Mouse (Mus musculus) limb, embryonic 13.5 days (tissue): Measurements from ENCODE around the gene Crb2. TPM values are rescaled to one million over a fixed set of nuclear protein-coding genes. Genes with fewer than 3 reads are reported as not detected.

Source experiments
- ATAC-seq: fragments of 200-750 bp; cut with Nextera tagmentation; 2 replicates; pipeline ENCODE4 v1.8.0; 2017; ENCODE audit warnings: low read depth, moderate number of reproducible peaks, moderate TSS enrichment; ENCODE audit not compliant: low FRiP score
- H3K27ac ChIP-seq: fragments of 300-500 bp; sonication (generic); 2 replicates; pipeline ENCODE4 v1.5.1; 2015; ENCODE audit warnings: inconsistent platforms, mild to moderate bottlenecking, moderate library complexity
- H3K27me3 ChIP-seq: fragments of 300-500 bp; sonication (generic); 2 replicates; pipeline ENCODE4 v1.6.1; 2015; ENCODE audit warnings: mild to moderate bottlenecking, inconsistent platforms
- H3K36me3 ChIP-seq: fragments of 300-500 bp; sonication (generic); 2 replicates; pipeline ENCODE4 v1.6.1; 2015; ENCODE audit warnings: inconsistent platforms, mild to moderate bottlenecking, moderate library complexity
- H3K4me1 ChIP-seq: fragments of 300-500 bp; sonication (generic); 2 replicates; pipeline ENCODE4 v1.6.1; 2015; ENCODE audit warnings: inconsistent platforms
- H3K4me2 ChIP-seq: fragments of 300-500 bp; sonication (generic); replicated peaks from 2 replicates; pipeline ENCODE4 v1.6.1; 2015; ENCODE audit warnings: inconsistent platforms, mild to moderate bottlenecking, moderate library complexity
- H3K4me3 ChIP-seq: fragments of 300-500 bp; sonication (generic); 2 replicates; pipeline ENCODE4 v1.5.1; 2015; ENCODE audit warnings: moderate library complexity, mild to moderate bottlenecking, inconsistent platforms
- H3K9ac ChIP-seq: fragments of 300-500 bp; sonication (generic); 2 replicates; pipeline ENCODE4 v1.6.1; 2015; ENCODE audit warnings: mild to moderate bottlenecking, inconsistent platforms
- H3K9me3 ChIP-seq: fragments of 300-500 bp; sonication (generic); 2 replicates; pipeline ENCODE4 v1.6.1; 2016; ENCODE audit warnings: inconsistent platforms
- WGBS: fragments of 180-500 bp; shearing (Covaris S2); methylation state at CpG from one replicate; pipeline ENCODE4 v1.1.7; 2015; 5-methylcytosine and 5-hydroxymethylcytosine counted together
- polyA plus RNA-seq: library from polyadenylated mRNA; unstranded; fragments of >200 nt; fragmentation: Nextera tagmentation; extraction: Ambion mirVana; gene quantifications from 2 replicates; pipeline ENCODE4 v1.2.1, GENCODE M21; 2015

Crb2 gene
- polyA plus RNA-seq, 1 experiment from 2014 or later, result 0.56 TPM

DNA sequence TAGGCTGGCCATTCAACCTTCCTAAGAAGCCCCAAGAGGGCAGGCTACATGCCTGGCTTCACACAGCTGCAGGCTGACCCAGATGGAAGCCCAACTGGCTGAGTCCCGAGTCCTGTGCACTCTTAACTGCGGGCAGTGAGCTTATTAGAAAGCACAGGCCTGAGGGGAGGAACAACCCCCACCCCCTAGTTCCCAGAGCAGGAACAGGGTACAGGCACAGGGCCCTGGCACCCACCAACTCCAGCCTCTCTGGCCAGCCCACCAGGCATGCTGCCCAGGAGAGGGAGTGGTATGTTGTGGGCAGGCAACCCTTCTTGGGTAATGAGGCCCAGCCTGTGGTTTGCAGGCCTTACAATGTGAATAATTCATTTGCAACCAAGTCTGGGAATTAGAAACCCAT is 7.1 kb upstream of the Crb2 start:
- Histone ChIP-seq H3K27ac (peak overlapping the region; percentile 29; the same call in 1 of the 2 replicates), H3K9me3 (no peaks in the 10 kb centered on the region), H3K4me1 (peaks cover 64% of the 10 kb centered on the region), H3K9ac (no peak overlapping the region), H3K4me3 (no peak overlapping the region), H3K36me3 (no peaks in the 10 kb centered on the region), H3K4me2 (peak overlapping the region; percentile 11; the same call in 1 of the 2 replicates), H3K27me3 (no peaks in the 10 kb centered on the region)
- no peak for ATAC-seq
- WGBS, result 21% methylated on average over 2 of the region's 2 CpGs

DNA sequence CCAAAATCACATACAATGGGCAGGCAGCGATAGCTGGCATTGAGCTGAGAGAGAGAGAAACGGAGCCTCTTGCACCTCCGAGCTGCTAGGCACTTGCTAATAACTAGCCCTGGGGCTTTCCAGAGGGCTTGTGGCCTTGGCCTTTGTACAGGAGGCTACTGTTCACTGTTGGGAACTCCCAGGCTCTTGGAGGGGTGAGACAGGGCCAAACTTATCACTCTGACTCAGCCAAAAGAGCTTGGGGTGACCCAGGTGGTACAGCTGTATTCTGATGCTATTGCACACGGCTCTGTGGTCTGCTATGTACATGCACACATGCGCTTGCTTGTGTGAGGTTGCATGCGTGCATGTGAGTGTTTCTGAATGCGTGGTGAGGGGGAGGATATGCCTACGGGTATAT is 6.3 kb upstream of the Crb2 start:
- Histone ChIP-seq H3K4me3 (no peak overlapping the region), H3K9me3 (no peaks in the 10 kb centered on the region), H3K27ac (0 out of 2 replicates have a peak overlapping the region, but pooled peaks have one; percentile 28), H3K4me1 (peaks cover 60% of the 10 kb centered on the region), H3K4me2 (no peak overlapping the region), H3K9ac (no peak overlapping the region), H3K36me3 (no peaks in the 10 kb centered on the region), H3K27me3 (0 out of 2 replicates have a peak, but pooled peaks cover under 1% of the 10 kb centered on the region)
- ATAC-seq, result no peak
- 84% methylated on average over 8 of the region's 8 CpGs for WGBS

DNA sequence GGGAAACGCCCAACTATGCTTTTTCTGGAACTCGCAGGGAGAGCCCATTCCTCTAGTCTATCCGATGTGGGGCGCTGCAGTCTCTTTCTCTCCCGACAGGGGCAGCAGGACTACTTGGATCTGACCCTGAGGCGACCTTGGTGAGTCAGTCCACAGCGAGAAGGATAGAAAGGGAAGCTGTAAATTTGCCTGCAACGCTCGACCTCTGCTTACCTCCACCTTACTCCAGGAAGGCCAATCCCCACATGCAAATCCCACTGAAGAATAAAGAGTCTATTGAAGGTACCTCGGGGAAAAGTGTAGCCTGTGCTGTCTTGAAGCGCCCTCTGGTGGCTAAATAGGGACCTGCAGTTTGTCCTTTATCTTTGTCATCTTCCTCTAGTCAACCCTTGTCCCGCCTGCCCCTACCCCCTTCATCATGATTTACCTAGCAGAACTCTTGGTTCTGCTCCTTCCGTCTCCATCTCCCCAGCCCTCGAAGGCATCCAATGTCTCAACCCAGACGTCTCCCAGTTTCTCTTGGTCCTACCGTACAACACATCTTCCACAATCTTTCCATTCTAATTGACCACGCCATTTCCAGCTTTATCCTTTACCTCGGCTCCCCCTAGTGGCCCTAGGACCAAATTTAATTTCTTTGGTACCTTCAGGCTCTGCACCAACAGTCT is 4.3 kb upstream of the Crb2 start:
- H3K9me3 ChIP-seq, result no peaks in the 10 kb centered on the region
- no peak overlapping the region for H3K27ac ChIP-seq
- peak; percentile 65 for ATAC-seq
- H3K9ac ChIP-seq, result no peak overlapping the region
- H3K4me3 ChIP-seq, result peak overlapping the region; percentile 44
- no peaks in the 10 kb centered on the region for H3K36me3 ChIP-seq
- H3K27me3 ChIP-seq, result peaks cover 19% of the 10 kb centered on the region
- peaks cover 52% of the 10 kb centered on the region for H3K4me1 ChIP-seq
- peak overlapping the region; percentile 62 for H3K4me2 ChIP-seq
- WGBS, result under 1% methylated on average over 18 of the region's 18 CpGs

DNA sequence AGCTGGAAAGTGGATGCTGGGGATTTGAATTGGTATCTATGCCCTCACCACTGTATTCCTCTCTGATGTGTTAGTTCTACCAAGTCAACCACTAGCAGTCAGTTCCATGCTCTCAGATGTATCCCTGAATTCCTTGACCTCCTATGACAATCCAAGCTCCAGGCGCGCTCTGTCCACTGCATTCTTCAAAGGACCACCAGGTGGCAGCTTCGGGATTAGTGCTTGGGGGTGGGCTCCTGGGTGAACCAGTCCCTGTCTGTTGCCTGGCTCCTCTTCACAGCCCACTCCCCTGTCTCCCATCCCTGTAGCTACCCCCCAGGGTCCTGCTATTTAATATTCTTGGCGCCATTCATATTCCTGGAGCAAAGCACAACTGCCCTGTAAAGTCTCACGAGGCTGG is 1.5 kb upstream of the Crb2 start:
- H3K27ac ChIP-seq, result no peak overlapping the region
- ATAC-seq, result no peak
- H3K36me3 ChIP-seq, result no peaks in the 10 kb centered on the region
- 12% methylated on average over 5 of the region's 5 CpGs for WGBS
- peaks cover 41% of the 10 kb centered on the region for H3K4me1 ChIP-seq
- no peaks in the 10 kb centered on the region for H3K9me3 ChIP-seq
- peaks cover 40% of the 10 kb centered on the region for H3K27me3 ChIP-seq
- no peak overlapping the region for H3K4me2 ChIP-seq
- H3K4me3 ChIP-seq, result no peak overlapping the region
- H3K9ac ChIP-seq, result no peak overlapping the region

DNA sequence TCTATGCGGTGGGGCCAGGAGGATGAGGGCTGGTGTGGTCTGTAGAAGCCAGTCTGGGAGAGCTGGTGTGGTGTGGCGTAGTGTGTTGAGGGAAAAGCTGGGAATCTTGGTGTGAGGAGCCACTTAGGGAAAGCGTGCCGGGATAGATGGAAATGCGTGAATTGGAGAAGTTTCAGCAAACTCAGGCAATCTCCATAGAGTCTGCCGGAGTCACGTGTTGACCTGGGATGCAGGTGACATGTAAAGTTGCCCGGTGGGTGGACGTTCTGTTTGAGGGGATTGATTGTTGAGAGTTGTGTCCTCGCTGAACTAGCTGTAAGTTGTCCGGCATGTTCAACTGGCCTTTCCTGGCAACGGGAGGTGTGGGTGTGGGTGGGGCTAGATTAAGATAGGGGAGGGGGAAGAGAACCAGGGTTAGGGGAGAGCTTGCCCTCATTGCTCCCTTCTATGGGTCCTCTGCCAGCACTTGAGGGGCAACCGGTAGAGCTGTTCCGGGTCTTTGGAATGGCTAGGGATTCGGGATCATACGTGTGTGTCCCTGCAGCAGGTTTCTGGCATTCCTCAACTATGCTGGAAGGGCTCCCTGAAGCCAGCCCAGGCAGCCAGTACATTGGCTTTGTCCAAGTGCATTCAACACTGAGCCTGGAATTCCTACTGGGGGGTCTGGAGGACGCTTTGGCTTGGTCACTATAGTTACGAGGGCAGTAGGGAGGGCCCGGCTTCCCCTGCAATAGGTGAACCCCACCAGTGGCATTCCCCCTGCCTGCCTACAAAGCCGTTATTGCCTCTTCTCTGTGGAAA is 762 bp downstream of the Crb2 start:
- Histone ChIP-seq H3K9ac (peak overlapping the region; percentile 55), H3K9me3 (no peaks in the 10 kb centered on the region), H3K27me3 (peaks cover 45% of the 10 kb centered on the region), H3K36me3 (no peaks in the 10 kb centered on the region), H3K27ac (no peak overlapping the region), H3K4me3 (peak overlapping the region; percentile 27), H3K4me2 (peak overlapping the region; percentile 61), H3K4me1 (peaks cover 49% of the 10 kb centered on the region)
- WGBS, result 18% methylated on average over 20 of the region's 20 CpGs
- ATAC-seq, result no peak

DNA sequence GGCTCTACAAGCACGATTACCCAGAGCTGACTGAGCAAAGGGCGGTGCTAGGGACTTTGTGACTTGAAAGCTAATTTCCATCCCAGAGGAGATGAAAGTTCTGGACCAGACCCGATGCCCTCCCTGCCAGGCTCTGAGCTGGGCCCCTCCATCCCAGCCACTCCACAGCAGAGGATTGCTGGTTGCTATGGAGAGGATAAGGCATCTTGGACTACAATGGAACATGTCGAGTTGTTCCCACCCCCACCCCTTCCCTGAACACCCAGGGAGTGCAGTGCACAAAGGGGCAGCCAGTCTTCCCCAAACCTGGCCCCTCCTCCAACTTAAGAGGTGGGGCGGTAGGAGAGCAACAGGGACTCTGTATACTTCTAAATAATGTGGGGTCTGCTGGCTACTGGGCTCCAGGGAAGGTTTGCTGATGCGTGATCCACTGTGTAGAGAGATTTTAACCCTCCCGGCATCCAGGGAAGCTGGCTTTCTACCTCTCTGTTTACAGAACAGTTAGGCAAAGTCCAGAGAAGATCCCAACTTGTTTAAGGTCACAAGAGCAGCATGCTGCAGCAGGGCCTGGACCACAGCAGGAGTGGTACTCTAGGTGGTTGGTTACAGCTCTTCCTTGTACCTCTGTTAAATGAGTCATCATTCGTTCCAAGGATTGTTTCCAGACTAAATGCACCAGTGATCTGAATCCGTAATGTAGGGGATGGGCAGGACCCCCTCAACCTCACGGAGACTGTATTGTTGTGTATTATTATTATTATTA is 2.1 kb downstream of the Crb2 start:
- H3K27ac ChIP-seq, result no peak overlapping the region
- WGBS, result 41% methylated on average over 10 of the region's 10 CpGs
- no peak for ATAC-seq
- no peak overlapping the region for H3K4me3 ChIP-seq
- no peaks in the 10 kb centered on the region for H3K36me3 ChIP-seq
- no peaks in the 10 kb centered on the region for H3K9me3 ChIP-seq
- H3K27me3 ChIP-seq, result peaks cover 46% of the 10 kb centered on the region
- peaks cover 56% of the 10 kb centered on the region for H3K4me1 ChIP-seq
- no peak overlapping the region for H3K4me2 ChIP-seq
- no peak overlapping the region for H3K9ac ChIP-seq

DNA sequence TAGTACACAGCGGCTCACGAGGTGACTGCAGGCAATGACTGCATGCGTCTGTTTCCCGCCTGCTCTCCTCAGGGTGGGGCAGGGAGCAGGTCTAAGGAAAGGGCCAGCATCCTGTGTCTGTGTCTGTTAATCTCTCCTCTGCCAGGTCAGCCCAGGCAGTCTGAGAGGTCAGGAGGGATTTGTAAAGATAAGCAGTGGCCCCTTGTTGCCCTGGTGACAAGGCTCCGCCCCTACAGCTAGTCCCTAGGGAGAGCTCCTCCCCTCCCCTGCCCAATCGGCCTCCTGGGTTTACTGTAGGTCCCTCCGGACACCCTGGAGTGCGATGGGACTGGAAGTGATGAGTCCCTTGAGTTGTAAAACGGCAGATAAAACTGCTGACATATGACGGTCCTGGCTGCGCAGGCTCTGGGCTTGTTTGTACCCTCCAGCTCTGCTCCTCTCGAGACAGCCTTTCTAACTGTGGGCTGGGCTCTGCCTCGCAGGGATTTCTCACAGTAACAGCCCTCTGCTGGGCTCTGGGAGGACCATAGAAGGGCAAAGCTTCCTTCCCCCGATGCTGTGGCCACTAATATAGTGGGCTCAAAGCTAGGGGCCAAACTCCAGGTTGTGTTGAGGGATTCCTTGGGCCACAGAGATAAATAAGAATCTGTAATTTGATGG is 4.4 kb downstream of the Crb2 start:
- Histone ChIP-seq H3K36me3 (no peaks in the 10 kb centered on the region), H3K27me3 (peaks cover 48% of the 10 kb centered on the region), H3K4me2 (peak overlapping the region; percentile 49), H3K4me1 (peaks cover 56% of the 10 kb centered on the region), H3K4me3 (peak overlapping the region; percentile 19), H3K9ac (peak overlapping the region; percentile 13; the same call in 1 of the 2 replicates), H3K27ac (no peak overlapping the region), H3K9me3 (no peaks in the 10 kb centered on the region)
- no peak for ATAC-seq
- 7% methylated on average over 14 of the region's 14 CpGs for WGBS

DNA sequence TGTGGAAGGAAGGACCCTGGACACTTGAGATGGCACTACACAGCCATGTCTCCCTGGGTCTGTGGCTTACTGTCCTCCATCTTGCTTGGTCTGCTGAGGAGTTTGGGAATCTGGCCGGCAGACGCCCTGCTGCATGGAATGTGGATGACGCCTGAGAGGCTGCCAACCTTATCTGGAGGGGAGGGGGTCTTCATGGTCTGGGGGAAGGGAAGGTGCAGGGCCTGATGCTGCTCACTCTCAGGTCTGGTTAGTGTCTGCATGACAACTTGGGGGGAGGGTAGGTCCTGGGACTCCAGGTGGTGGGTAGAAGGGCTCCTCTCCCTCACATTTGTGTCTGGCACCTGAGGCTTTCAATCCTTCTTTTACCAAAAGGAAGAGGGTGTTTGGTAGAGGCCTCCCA is 5.4 kb downstream of the Crb2 start:
- no peak; the same call in 1 of the 2 replicates for ATAC-seq
- 18% methylated on average over 3 of the region's 3 CpGs for WGBS
- no peaks in the 10 kb centered on the region for H3K9me3 ChIP-seq
- H3K27me3 ChIP-seq, result peaks cover 48% of the 10 kb centered on the region
- no peak overlapping the region for H3K4me2 ChIP-seq
- H3K27ac ChIP-seq, result no peak overlapping the region
- H3K4me1 ChIP-seq, result peaks cover 51% of the 10 kb centered on the region
- H3K36me3 ChIP-seq, result no peaks in the 10 kb centered on the region
- H3K9ac ChIP-seq, result no peak overlapping the region
- no peak overlapping the region for H3K4me3 ChIP-seq

DNA sequence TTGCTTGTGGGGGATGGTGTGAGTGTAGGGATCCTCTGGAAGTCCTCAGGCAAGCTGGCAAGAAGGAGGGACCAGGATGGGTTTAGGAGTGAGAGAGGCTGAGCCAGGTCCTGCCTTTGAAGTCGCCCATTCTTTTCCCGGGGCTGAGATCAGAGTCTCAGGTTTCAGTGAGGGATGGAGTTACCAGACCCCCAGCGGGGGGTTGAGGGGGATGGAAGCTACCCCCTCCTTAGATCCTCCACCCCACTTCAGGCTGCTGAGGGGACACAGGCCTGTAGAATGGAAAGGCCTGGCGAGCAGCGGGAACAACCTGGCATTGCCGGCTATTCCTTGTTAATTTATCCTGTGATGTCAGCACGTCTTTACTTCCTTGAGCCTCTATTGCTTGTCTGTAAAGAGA is 6.0 kb downstream of the Crb2 start:
- 8% methylated on average over 7 of the region's 7 CpGs for WGBS
- H3K4me1 ChIP-seq, result peaks cover 48% of the 10 kb centered on the region
- no peak overlapping the region for H3K4me2 ChIP-seq
- ATAC-seq, result no peak
- no peak overlapping the region for H3K27ac ChIP-seq
- no peak overlapping the region for H3K9ac ChIP-seq
- H3K4me3 ChIP-seq, result no peak overlapping the region
- peaks cover 48% of the 10 kb centered on the region for H3K27me3 ChIP-seq
- no peaks in the 10 kb centered on the region for H3K9me3 ChIP-seq
- no peaks in the 10 kb centered on the region for H3K36me3 ChIP-seq

DNA sequence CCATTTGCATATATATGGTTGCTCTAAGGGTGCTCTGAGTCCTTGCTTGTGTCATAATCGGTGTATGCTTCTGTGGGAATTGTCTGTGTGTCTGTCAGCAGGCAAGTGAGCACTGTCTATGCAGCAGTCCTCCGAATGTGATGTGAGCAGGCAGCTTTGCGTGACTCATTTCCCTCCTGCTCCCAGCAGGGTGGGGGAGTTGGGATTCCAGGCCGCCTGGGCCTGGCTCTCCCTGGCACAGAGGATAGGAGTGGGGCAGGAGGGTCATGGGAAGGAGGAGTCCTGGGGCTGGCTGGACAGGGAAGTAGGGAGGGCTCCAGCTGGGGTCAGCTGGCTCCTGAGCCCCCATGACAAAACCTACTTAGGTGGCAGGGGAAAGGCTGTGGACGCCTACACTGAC is 8.4 kb downstream of the Crb2 start:
- Histone ChIP-seq H3K27me3 (peaks cover 39% of the 10 kb centered on the region), H3K4me3 (no peak overlapping the region), H3K27ac (no peak overlapping the region), H3K9me3 (no peaks in the 10 kb centered on the region), H3K36me3 (no peaks in the 10 kb centered on the region), H3K4me2 (no peak overlapping the region), H3K9ac (no peak overlapping the region), H3K4me1 (peaks cover 47% of the 10 kb centered on the region)
- 62% methylated on average over 5 of the region's 5 CpGs for WGBS
- ATAC-seq, result no peak

DNA sequence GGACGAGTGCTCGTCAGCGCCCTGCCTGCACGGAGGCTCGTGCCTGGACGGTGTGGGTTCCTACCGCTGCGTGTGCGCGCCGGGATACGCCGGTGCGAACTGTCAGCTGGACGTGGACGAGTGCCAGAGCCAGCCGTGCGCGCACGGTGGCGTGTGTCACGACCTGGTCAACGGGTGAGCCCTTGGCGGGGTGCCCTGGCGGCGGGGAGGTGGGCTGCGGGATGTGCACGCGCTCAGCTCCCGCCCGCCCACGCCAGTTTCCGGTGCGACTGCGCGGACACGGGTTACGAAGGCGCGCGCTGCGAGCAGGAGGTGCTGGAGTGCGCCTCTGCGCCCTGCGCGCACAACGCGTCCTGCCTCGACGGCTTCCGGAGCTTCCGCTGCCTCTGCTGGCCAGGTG is 10.4 kb downstream of the Crb2 start:
- WGBS, result 21% methylated on average over 49 of the region's 52 CpGs
- 0 out of 2 replicates have a peak, but pooled peaks have one; percentile 16 for ATAC-seq
- Histone ChIP-seq H3K27me3 (peaks cover 38% of the 10 kb centered on the region), H3K36me3 (no peaks in the 10 kb centered on the region), H3K4me2 (peak overlapping the region; percentile 73), H3K4me1 (peaks cover 29% of the 10 kb centered on the region), H3K4me3 (peak overlapping the region; percentile 46), H3K9me3 (no peaks in the 10 kb centered on the region), H3K27ac (no peak overlapping the region), H3K9ac (peak overlapping the region; percentile 54; the same call in 1 of the 2 replicates)
